Mouse (Mus musculus) intestine, postnatal 0 days (tissue): ENCODE measurements at regions not wholly inside any gene's neighbourhood (a gene's known extent, or its start where the extent isn't known, plus 50 kb on each side); places are given as distances from the start of the nearest gene placed in this dataset.

Experiments
- ATAC-seq: fragments of 200-750 bp; cut with Nextera tagmentation; 2 replicates; pipeline ENCODE4 v1.8.0; 2017; ENCODE audit warnings: mild to moderate bottlenecking, moderate TSS enrichment, moderate library complexity
- H3K27ac ChIP-seq: fragments of 300-500 bp; sonication (generic); 2 replicates; pipeline ENCODE4 v1.5.1; 2014; ENCODE audit warnings: mild to moderate bottlenecking, low read depth, low read length, moderate library complexity
- H3K27me3 ChIP-seq: fragments of 300-500 bp; sonication (generic); replicated peaks from 2 replicates; pipeline ENCODE4 v1.6.1; 2014; ENCODE audit warnings: low read length, mixed read lengths; ENCODE audit not compliant: control insufficient read depth, insufficient read depth
- H3K36me3 ChIP-seq: fragments of 300-500 bp; sonication (generic); 2 replicates; pipeline ENCODE4 v1.6.1; 2014; ENCODE audit warnings: mild to moderate bottlenecking, moderate library complexity; ENCODE audit not compliant: control insufficient read depth, insufficient read depth
- H3K4me1 ChIP-seq: fragments of 300-500 bp; sonication (generic); replicated peaks from 2 replicates; pipeline ENCODE4 v1.6.1; 2014; ENCODE audit warnings: antibody characterized with exemption, low read length, mixed read lengths; ENCODE audit not compliant: control insufficient read depth, insufficient read depth
- H3K4me2 ChIP-seq: fragments of 300-500 bp; sonication (generic); replicated peaks from 2 replicates; pipeline ENCODE4 v1.6.1; 2014; ENCODE audit warnings: low read depth, mild to moderate bottlenecking, moderate library complexity
- H3K4me3 ChIP-seq: fragments of 300-500 bp; sonication (generic); 2 replicates; pipeline ENCODE4 v1.5.1; 2014; ENCODE audit warnings: low read depth, low read length
- H3K9ac ChIP-seq: fragments of 300-500 bp; sonication (generic); 2 replicates; pipeline ENCODE4 v1.6.1; 2014; ENCODE audit warnings: mild to moderate bottlenecking, low read depth, low read length
- H3K9me3 ChIP-seq: fragments of 300-500 bp; sonication (generic); 2 replicates; pipeline ENCODE4 v1.6.1; 2016; ENCODE audit warnings: mixed run types; ENCODE audit not compliant: control insufficient read depth
- CTCF ChIP-seq: sonication (generic); IDR thresholded peaks from 2 replicates; pipeline ENCODE4 v1.5.1; 2016; ENCODE audit warnings: low read depth, mild to moderate bottlenecking, control low read depth, antibody characterized with exemption, moderate library complexity
- WGBS: fragments of 180-500 bp; shearing (Covaris S2); extraction: QIAGEN DNeasy Blood & Tissue Kit; methylation state at CpG from one replicate; pipeline ENCODE4 v1.1.7; 2014; 5-methylcytosine and 5-hydroxymethylcytosine counted together

GRCm38 (mm10) chr12:16320536-16321402 is 290.0 kb downstream of the Lpin1 start:
- H3K27me3 ChIP-seq, result no peaks in the 10 kb centered on the region
- no peak overlapping the region for H3K27ac ChIP-seq
- H3K4me1 ChIP-seq, result no peaks in the 10 kb centered on the region
- 75% methylated on average over 9 of the region's 9 CpGs for WGBS
- no peak overlapping the region for H3K4me3 ChIP-seq
- no peak for ATAC-seq
- H3K36me3 ChIP-seq, result no peaks in the 10 kb centered on the region
- H3K9ac ChIP-seq, result no peak overlapping the region
- no peak for TF ChIP-seq CTCF
- H3K4me2 ChIP-seq, result no peak overlapping the region
- no peaks in the 10 kb centered on the region for H3K9me3 ChIP-seq

DNA sequence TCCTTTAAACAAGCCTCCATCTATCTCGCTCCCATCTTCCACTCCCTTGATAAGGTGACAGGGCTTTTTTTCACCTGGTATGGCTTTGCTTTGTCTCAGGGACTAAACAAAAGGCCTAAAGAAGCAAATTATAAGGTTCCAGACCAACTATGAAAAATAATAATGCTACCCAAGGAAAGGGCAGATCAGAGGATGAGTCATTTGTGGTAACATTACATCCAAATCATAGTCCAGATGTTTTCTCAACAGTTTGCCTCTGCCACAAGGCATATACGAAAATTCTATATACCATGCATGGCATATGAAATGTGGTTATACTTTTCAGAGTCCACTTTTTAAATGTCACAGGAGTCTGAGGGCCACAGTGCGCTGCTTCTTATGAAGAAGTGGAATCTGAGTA is 302.7 kb downstream of the Lpin1 start:
- no peak overlapping the region for H3K27ac ChIP-seq
- H3K9me3 ChIP-seq, result no peaks in the 10 kb centered on the region
- 87% methylated on average over 3 of the region's 3 CpGs for WGBS
- no peaks in the 10 kb centered on the region for H3K36me3 ChIP-seq
- no peak overlapping the region for H3K4me2 ChIP-seq
- no peak overlapping the region for H3K4me3 ChIP-seq
- no peaks in the 10 kb centered on the region for H3K4me1 ChIP-seq
- TF ChIP-seq CTCF, result no peak
- ATAC-seq, result no peak
- no peak overlapping the region for H3K9ac ChIP-seq
- H3K27me3 ChIP-seq, result no peaks in the 10 kb centered on the region

GRCm38 (mm10) chr12:16304701-16305377 is 305.9 kb downstream of the Lpin1 start:
- H3K9me3 ChIP-seq, result no peaks in the 10 kb centered on the region
- no peak for ATAC-seq
- no peak overlapping the region for H3K9ac ChIP-seq
- no peaks in the 10 kb centered on the region for H3K27me3 ChIP-seq
- WGBS, result 85% methylated on average over 9 of the region's 9 CpGs
- H3K4me3 ChIP-seq, result no peak overlapping the region
- no peak overlapping the region for H3K27ac ChIP-seq
- no peaks in the 10 kb centered on the region for H3K36me3 ChIP-seq
- no peak overlapping the region for H3K4me2 ChIP-seq
- TF ChIP-seq CTCF, result no peak
- no peaks in the 10 kb centered on the region for H3K4me1 ChIP-seq

DNA sequence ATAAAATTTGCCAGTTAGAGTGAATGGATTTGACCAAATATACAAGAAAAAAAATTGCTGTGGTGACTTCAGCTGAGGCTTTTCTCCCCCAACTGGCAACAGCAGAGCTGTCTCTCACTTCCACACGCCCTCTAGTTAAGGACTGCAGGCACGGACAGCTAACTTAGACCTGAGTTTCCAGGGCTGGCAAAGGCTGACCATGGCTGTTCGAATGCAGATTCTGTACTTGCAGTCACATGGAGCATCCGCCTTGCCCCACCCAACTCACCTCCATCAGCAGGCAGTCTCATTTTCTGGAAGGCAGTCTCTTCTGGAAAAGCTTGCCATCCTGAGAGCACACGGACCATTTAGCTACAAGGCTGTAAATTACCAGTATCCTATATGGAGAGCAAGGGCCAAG is 325.7 kb downstream of the Lpin1 start:
- H3K9ac ChIP-seq, result no peak overlapping the region
- H3K4me2 ChIP-seq, result no peak overlapping the region
- H3K36me3 ChIP-seq, result no peaks in the 10 kb centered on the region
- no peaks in the 10 kb centered on the region for H3K9me3 ChIP-seq
- no peak for ATAC-seq
- no peak overlapping the region for H3K4me3 ChIP-seq
- H3K4me1 ChIP-seq, result no peaks in the 10 kb centered on the region
- H3K27ac ChIP-seq, result no peak overlapping the region
- WGBS, result 72% methylated on average over 5 of the region's 5 CpGs
- H3K27me3 ChIP-seq, result no peaks in the 10 kb centered on the region
- no peak for TF ChIP-seq CTCF

DNA sequence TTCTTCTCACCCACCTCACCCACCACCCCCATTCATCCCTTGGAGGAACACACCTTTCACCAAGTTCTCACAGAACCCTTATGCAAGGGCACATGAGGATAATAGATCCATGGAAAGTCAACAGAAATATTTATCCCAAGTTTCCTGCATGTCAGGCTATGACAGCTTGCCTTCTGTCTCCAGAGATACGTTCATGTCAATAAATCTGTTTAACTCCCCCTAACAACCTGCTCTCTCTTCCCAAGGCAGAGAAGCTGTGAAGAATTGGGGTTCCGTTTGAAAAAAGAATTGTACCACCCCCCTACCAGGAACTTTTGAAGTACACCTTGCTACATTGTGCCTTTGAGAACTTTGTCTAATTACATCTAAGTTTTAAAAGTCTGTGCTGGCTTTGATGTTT is 331.6 kb downstream of the Lpin1 start:
- no peaks in the 10 kb centered on the region for H3K9me3 ChIP-seq
- WGBS, result 72% methylated on average over 2 of the region's 2 CpGs
- no peaks in the 10 kb centered on the region for H3K27me3 ChIP-seq
- no peak for TF ChIP-seq CTCF
- H3K9ac ChIP-seq, result no peak overlapping the region
- no peaks in the 10 kb centered on the region for H3K36me3 ChIP-seq
- H3K4me1 ChIP-seq, result no peaks in the 10 kb centered on the region
- no peak overlapping the region for H3K27ac ChIP-seq
- no peak overlapping the region for H3K4me3 ChIP-seq
- H3K4me2 ChIP-seq, result no peak overlapping the region
- ATAC-seq, result no peak

DNA sequence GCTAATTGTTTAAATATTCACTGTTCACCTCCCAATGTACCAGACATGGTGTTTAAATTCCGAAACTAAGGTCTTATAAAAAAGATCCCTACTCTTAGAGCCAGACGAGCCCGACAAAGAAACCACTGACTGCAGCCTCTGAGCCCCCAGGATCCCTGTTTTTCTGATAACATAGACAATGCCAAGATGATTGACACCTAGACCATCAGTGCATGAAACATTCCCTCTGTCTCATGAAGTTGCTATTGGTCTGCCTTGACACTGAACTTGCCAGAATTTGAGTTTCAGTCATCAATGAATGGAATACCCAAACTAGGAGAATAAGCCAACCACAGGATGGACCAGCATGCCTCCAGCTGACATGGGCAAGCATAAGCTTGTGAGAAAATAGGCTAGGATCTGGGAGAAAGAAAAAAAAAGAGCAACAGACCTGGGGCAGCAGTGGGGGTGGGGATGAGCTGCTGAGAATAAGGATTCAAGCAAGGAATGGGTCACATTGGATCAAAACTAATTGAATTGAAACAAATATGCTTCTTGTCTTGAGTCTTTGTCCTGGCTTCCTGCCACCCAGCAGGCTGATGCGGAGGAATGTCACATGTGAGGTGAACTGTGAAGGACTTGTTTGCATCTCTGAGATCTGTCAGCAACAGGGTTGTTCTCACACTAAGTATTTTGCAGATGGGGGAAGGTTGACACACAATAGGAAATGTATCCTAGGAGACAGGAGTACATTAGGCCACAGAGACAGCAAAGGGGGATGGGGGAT is 333.0 kb downstream of the Lpin1 start:
- TF ChIP-seq CTCF, result no peak
- 66% methylated on average over 4 of the region's 4 CpGs for WGBS
- Histone ChIP-seq H3K27ac (no peak overlapping the region), H3K36me3 (no peaks in the 10 kb centered on the region), H3K4me2 (no peak overlapping the region), H3K9me3 (no peaks in the 10 kb centered on the region), H3K27me3 (no peaks in the 10 kb centered on the region), H3K9ac (no peak overlapping the region), H3K4me3 (no peak overlapping the region), H3K4me1 (no peaks in the 10 kb centered on the region)
- ATAC-seq, result no peak
